Mouse (Mus musculus): ENCODE results near the gene Sapcd2. TPM values are rescaled to one million over a fixed set of nuclear protein-coding genes. Genes with fewer than 3 reads are reported as not detected.
A peak's percentile ranks its signal among the peaks of the same experiment; 100 is the strongest.

Sapcd2 gene
- polyA plus RNA-seq, 1 experiment from 2014 or later, result 14.4 TPM

DNA sequence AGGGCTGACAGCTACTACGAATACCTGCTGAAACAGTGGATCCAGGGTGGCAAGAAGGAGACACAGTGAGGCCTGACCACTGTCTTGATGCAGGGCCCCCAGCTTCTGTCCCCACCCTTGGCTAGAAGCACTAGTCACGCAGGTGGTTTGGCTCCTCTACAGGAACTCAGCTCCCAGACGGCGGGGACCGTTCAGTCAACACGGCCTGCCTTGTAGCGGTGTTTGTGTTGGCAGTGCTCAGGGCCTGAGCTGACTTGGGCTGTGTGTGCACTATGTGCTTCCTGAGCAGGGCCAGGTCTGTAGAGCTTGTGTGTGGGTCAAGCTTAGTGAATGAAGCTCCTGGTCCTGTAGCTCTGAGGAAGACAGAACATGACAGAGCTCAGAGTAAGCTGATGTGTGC lies 24.0 kb upstream of the Sapcd2 start:
- WGBS, result 85% methylated on average over 7 of the region's 7 CpGs
- no peaks in the 10 kb centered on the region for H3K27me3 ChIP-seq (ENCODE audit: control insufficient read depth, insufficient read depth, low read length)
- no peak overlapping the region for H3K4me2 ChIP-seq (ENCODE audit: low read length)
- ATAC-seq (ENCODE audit: insufficient number of reproducible peaks, insufficient read depth, low FRiP score, low read depth), result no peak
- H3K4me3 ChIP-seq (ENCODE audit: control insufficient read depth in 1 of 2, insufficient read depth in 1 of 2, low read depth in 1 of 2, low read length in 2 of 2), result no peak overlapping the region
- no peaks in the 10 kb centered on the region for H3K9me3 ChIP-seq (ENCODE audit: control insufficient read depth, low read length)
- no peaks in the 10 kb centered on the region for H3K4me1 ChIP-seq (ENCODE audit: control insufficient read depth in 2 of 2, insufficient read depth in 2 of 2, low read length in 2 of 2)
- peaks cover 98% of the 10 kb centered on the region for H3K36me3 ChIP-seq (ENCODE audit: control insufficient read depth, insufficient read depth, low read length)
- H3K9ac ChIP-seq (ENCODE audit: low read length), result no peak overlapping the region
- H3K27ac ChIP-seq (replicated peaks in 1 of 2; ENCODE audit: control insufficient read depth in 1 of 2, insufficient read depth in 1 of 2, low read depth in 2 of 2, low read length in 2 of 2), result no peak overlapping the region

DNA sequence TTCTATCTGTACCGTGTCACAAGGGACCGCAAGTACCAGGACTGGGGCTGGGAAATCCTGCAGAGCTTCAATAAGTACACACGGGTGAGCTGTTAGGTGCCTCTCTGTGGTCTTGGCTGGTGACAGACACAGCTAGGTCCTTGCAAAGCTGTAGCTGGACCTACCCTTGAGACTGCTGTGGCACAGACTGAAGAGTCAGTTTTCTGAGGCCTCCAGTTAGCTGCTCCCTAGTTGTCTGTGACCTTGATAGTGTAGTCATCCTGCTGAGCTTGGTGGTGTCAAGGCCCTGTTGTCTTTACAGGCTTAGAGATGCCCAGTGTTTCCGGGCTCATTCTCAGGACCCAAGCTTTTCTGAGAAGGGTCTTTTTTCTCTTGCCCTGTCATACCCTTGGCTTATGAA lies 22.6 kb upstream of the Sapcd2 start:
- no peak for ATAC-seq (ENCODE audit: insufficient number of reproducible peaks, insufficient read depth, low FRiP score, low read depth)
- 94% methylated on average over 4 of the region's 4 CpGs for WGBS
- no peaks in the 10 kb centered on the region for H3K4me1 ChIP-seq (ENCODE audit: control insufficient read depth in 2 of 2, insufficient read depth in 2 of 2, low read length in 2 of 2)
- H3K4me3 ChIP-seq (ENCODE audit: control insufficient read depth in 1 of 2, insufficient read depth in 1 of 2, low read depth in 1 of 2, low read length in 2 of 2), result no peak overlapping the region
- no peak overlapping the region for H3K9ac ChIP-seq (ENCODE audit: low read length)
- H3K27me3 ChIP-seq (ENCODE audit: control insufficient read depth, insufficient read depth, low read length), result no peaks in the 10 kb centered on the region
- H3K4me2 ChIP-seq (ENCODE audit: low read length), result no peak overlapping the region
- H3K27ac ChIP-seq (replicated peaks in 1 of 2; ENCODE audit: control insufficient read depth in 1 of 2, insufficient read depth in 1 of 2, low read depth in 2 of 2, low read length in 2 of 2), result no peak overlapping the region
- H3K9me3 ChIP-seq (ENCODE audit: control insufficient read depth, low read length), result no peaks in the 10 kb centered on the region
- H3K36me3 ChIP-seq (ENCODE audit: control insufficient read depth, insufficient read depth, low read length), result peaks cover 95% of the 10 kb centered on the region

DNA sequence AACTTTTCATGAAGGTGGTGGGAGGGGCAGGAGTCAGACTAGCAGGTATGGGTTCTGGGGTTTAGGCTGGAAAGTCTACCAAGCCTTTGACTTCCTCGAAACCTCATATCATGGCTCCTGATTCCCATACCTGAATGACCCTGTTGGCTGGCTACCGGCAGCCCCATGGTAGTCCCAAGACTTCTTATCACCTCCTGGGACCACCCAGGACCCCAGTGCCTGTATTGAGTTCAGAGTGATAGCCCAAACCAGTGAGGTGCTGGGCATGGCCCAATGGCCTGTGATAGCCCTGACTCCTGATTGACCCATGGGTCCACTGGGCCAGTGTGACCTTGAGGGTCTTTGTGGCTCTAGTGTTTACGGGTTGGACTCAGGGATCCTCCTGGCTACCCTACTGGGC lies 21.4 kb upstream of the Sapcd2 start:
- Histone ChIP-seq H3K4me2 (ENCODE audit: low read length) (no peak overlapping the region), H3K27me3 (ENCODE audit: control insufficient read depth, insufficient read depth, low read length) (no peaks in the 10 kb centered on the region), H3K9ac (ENCODE audit: low read length) (no peak overlapping the region), H3K4me3 (ENCODE audit: control insufficient read depth in 1 of 2, insufficient read depth in 1 of 2, low read depth in 1 of 2, low read length in 2 of 2) (no peak overlapping the region), H3K9me3 (ENCODE audit: control insufficient read depth, low read length) (no peaks in the 10 kb centered on the region), H3K36me3 (ENCODE audit: control insufficient read depth, insufficient read depth, low read length) (peaks cover 83% of the 10 kb centered on the region), H3K27ac (replicated peaks in 1 of 2; ENCODE audit: control insufficient read depth in 1 of 2, insufficient read depth in 1 of 2, low read depth in 2 of 2, low read length in 2 of 2) (no peak overlapping the region), H3K4me1 (ENCODE audit: control insufficient read depth in 2 of 2, insufficient read depth in 2 of 2, low read length in 2 of 2) (peaks cover 2 to 6% of the 10 kb centered on the region in 2 experiments; a peak in 3 of 4 replicates)
- WGBS, result 98% methylated on average over 3 of the region's 3 CpGs
- ATAC-seq (ENCODE audit: insufficient number of reproducible peaks, insufficient read depth, low FRiP score, low read depth), result no peak

DNA sequence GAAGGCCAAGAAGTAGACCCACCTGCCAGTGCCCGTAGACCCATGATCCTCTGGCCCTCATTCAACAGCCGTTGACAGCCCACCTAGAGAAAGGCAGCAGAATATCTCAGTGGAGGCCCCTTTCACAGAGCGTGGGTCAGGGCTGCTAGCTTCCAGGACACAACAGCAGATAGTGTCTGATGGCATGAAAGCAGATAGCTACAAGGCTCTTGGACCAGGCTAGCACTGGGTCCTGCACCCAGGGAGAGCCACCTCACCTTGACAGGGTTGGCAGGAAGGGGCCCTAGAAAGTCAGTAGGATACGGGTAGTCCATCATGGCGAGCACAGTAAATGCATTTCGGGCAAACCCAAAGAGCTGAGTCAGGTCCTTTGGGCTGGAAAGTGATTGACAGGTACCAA lies 17.9 kb upstream of the Sapcd2 start:
- peaks cover 50% of the 10 kb centered on the region for H3K36me3 ChIP-seq (ENCODE audit: control insufficient read depth, insufficient read depth, low read length)
- H3K4me3 ChIP-seq (ENCODE audit: control insufficient read depth in 1 of 2, insufficient read depth in 1 of 2, low read depth in 1 of 2, low read length in 2 of 2), result no peak overlapping the region
- ATAC-seq (ENCODE audit: insufficient number of reproducible peaks, insufficient read depth, low FRiP score, low read depth), result no peak
- H3K27ac ChIP-seq (replicated peaks in 1 of 2; ENCODE audit: control insufficient read depth in 1 of 2, insufficient read depth in 1 of 2, low read depth in 2 of 2, low read length in 2 of 2), result no peak overlapping the region
- H3K4me2 ChIP-seq (ENCODE audit: low read length), result no peak overlapping the region
- no peak overlapping the region for H3K9ac ChIP-seq (ENCODE audit: low read length)
- no peaks in the 10 kb centered on the region for H3K9me3 ChIP-seq (ENCODE audit: control insufficient read depth, low read length)
- WGBS, result 85% methylated on average over 6 of the region's 6 CpGs
- H3K4me1 ChIP-seq (ENCODE audit: control insufficient read depth in 2 of 2, insufficient read depth in 2 of 2, low read length in 2 of 2), result peaks cover 10 to 14% of the 10 kb centered on the region in 2 experiments
- no peaks in the 10 kb centered on the region for H3K27me3 ChIP-seq (ENCODE audit: control insufficient read depth, insufficient read depth, low read length)

DNA sequence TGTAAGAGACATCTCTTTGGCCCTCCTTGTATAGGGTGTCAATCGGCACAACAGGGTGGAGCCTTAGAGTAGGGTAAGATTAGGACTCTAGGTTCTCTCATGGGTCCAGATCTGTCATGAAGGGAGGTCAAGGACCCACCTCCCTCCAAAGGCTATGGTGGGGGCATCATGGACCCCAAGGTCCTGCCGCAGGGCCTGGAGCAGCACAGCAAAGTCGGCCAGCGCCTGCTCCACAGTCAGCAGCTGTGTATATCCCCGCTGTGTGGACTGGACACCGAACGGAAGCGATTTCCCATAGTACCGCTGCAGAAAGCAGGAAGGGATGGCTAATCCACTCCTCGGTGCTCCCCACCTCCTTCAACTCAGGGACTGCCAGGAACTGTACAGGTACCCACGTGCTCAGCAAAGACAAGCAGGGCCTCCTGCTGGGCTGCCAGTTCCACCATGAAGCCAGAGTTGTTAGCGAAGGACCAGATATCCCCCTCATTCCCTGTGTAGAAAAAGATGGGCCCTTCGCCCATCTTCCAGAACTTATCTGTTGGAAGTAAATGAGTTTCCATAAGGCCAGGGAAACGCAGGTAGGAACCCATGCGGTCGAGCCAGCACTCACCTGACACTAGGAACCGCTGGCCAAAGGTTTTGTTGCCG lies 16.6 kb upstream of the Sapcd2 start:
- Histone ChIP-seq H3K9ac (ENCODE audit: low read length) (peak overlapping the region; percentile 67), H3K27ac (replicated peaks in 1 of 2; ENCODE audit: control insufficient read depth in 1 of 2, insufficient read depth in 1 of 2, low read depth in 2 of 2, low read length in 2 of 2) (no peak overlapping the region), H3K9me3 (ENCODE audit: control insufficient read depth, low read length) (no peaks in the 10 kb centered on the region), H3K36me3 (ENCODE audit: control insufficient read depth, insufficient read depth, low read length) (peaks cover 42% of the 10 kb centered on the region), H3K27me3 (ENCODE audit: control insufficient read depth, insufficient read depth, low read length) (no peaks in the 10 kb centered on the region), H3K4me2 (ENCODE audit: low read length) (peak overlapping the region; percentile 83), H3K4me1 (ENCODE audit: control insufficient read depth in 2 of 2, insufficient read depth in 2 of 2, low read length in 2 of 2) (peaks cover 10 to 14% of the 10 kb centered on the region in 2 experiments), H3K4me3 (ENCODE audit: control insufficient read depth in 1 of 2, insufficient read depth in 1 of 2, low read depth in 1 of 2, low read length in 2 of 2) (peak overlapping the region; percentile 54 to 56)
- peak; percentile 11; the same call in 1 of the 2 replicates for ATAC-seq (ENCODE audit: insufficient number of reproducible peaks, insufficient read depth, low FRiP score, low read depth)
- WGBS, result 39% methylated on average over 18 of the region's 18 CpGs

DNA sequence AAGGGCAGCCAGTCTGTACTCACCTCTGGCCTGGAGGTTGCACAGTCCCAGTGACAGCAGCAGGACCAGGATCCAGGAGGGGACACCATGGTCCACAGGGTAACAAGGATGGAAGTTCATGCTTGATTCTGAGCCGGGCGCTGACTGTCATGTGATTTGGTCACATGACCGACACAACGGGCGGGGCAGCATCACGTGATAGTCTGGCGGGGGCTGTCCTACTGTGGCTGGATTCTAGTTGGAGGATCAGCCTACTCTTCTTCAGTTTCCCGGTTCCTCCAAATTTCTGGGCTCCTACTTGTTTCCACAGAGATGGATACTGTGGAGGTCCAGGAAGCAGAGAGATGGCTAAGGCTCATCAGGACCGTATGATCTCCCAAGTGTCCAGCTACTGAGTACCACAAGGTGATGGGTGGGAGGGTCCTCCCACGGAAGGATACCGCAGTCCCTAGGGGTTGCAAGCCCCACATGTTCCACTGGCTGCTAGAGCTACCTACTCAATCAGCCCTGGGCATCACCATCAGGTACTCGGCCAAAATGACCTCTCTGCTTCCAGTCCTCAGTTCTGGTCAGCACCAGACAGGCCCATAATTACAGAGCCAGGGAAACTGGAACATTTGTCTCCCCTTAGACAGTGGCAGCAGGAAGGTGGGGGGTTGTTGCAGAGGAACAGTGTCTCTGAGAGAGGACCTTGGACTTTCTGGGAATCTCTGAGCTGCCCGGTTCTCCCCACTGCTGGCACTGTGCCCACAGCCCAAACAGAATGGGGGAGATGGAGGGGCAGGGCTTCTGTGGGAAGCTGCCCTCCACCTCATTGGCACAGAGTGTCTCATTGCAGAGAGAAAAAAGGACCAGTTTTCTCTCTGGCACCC lies 15.7 kb upstream of the Sapcd2 start, which contains the start of gene Dpp7:
Dpp7 (minus strand) TSS at position 152 of the 872 bp plus-strand sequence.
- 5% methylated on average over 13 of the region's 13 CpGs for WGBS
- peaks cover 33% of the 10 kb centered on the region for H3K36me3 ChIP-seq (ENCODE audit: control insufficient read depth, insufficient read depth, low read length)
- peak within 1 kb of the TSS; percentile 83 for H3K4me2 ChIP-seq (ENCODE audit: low read length)
- no peak within 1 kb of the TSS for H3K27ac ChIP-seq (replicated peaks in 1 of 2; ENCODE audit: control insufficient read depth in 1 of 2, insufficient read depth in 1 of 2, low read depth in 2 of 2, low read length in 2 of 2)
- H3K27me3 ChIP-seq (ENCODE audit: control insufficient read depth, insufficient read depth, low read length), result no peaks in the 10 kb centered on the region
- peaks cover 10 to 14% of the 10 kb centered on the region in 2 experiments for H3K4me1 ChIP-seq (ENCODE audit: control insufficient read depth in 2 of 2, insufficient read depth in 2 of 2, low read length in 2 of 2)
- peak within 1 kb of the TSS; percentile 67 for H3K9ac ChIP-seq (ENCODE audit: low read length)
- no peaks in the 10 kb centered on the region for H3K9me3 ChIP-seq (ENCODE audit: control insufficient read depth, low read length)
- peak within 1 kb of the TSS; percentile 54 to 56 for H3K4me3 ChIP-seq (ENCODE audit: control insufficient read depth in 1 of 2, insufficient read depth in 1 of 2, low read depth in 1 of 2, low read length in 2 of 2)
- ATAC-seq (ENCODE audit: insufficient number of reproducible peaks, insufficient read depth, low FRiP score, low read depth), result peak; percentile 80

DNA sequence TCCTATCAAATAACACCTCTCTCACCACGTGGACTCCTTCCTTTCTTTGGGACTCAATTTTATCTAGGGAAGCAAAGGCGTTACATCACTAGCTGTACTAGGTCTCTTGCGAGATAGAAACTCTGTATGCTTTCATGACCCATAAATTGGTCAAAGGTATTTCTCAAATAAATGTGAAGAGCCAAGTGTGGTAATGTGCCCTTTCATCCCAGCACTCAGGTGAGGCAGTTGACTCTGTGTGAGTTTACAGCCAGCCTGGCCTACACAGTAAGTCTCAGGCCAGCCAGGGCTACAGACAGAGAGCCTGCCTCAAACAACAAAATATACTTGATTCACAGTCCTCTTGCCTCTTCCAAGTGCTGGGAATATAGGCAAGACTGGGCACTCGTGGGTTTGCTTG lies 12.3 kb upstream of the Sapcd2 start:
- peaks cover 13 to 14% of the 10 kb centered on the region in 2 experiments for H3K4me1 ChIP-seq (ENCODE audit: control insufficient read depth in 2 of 2, insufficient read depth in 2 of 2, low read length in 2 of 2)
- no peak overlapping the region for H3K9ac ChIP-seq (ENCODE audit: low read length)
- H3K9me3 ChIP-seq (ENCODE audit: control insufficient read depth, low read length), result no peaks in the 10 kb centered on the region
- no peak overlapping the region for H3K4me3 ChIP-seq (ENCODE audit: control insufficient read depth in 1 of 2, insufficient read depth in 1 of 2, low read depth in 1 of 2, low read length in 2 of 2)
- no peak overlapping the region for H3K27ac ChIP-seq (replicated peaks in 1 of 2; ENCODE audit: control insufficient read depth in 1 of 2, insufficient read depth in 1 of 2, low read depth in 2 of 2, low read length in 2 of 2)
- ATAC-seq (ENCODE audit: insufficient number of reproducible peaks, insufficient read depth, low FRiP score, low read depth), result no peak
- H3K4me2 ChIP-seq (ENCODE audit: low read length), result no peak overlapping the region
- 0 out of 2 replicates have a peak, but pooled peaks cover 12% of the 10 kb centered on the region for H3K36me3 ChIP-seq (ENCODE audit: control insufficient read depth, insufficient read depth, low read length)
- WGBS, result 69% methylated on average over 4 of the region's 4 CpGs
- peaks cover 15% of the 10 kb centered on the region for H3K27me3 ChIP-seq (ENCODE audit: control insufficient read depth, insufficient read depth, low read length)
